Mouse (Mus musculus) kidney, postnatal 14 days (tissue): ENCODE results near the gene Ube2cbp.
A peak's percentile ranks its signal among the peaks of the same experiment; 100 is the strongest.

Experiments used
- DNase-seq: peaks from one replicate; pipeline ENCODE4 v3.0.0; 2022; ENCODE audit warnings: mixed read lengths

The Ube2cbp gene

GRCm38 (mm10) chr9:86423331-86423730, 41.4 kb downstream of the Ube2cbp start:
- DNase-seq: no peak

- DNase-seq: no peak
Measured at GRCm38 (mm10) chr9:86419366-86419765, 45.4 kb downstream of the Ube2cbp start.

GRCm38 (mm10) chr9:86417971-86418370, 46.8 kb downstream of the Ube2cbp start:
- DNase-seq: no peak

- no peak for DNase-seq
Measured at GRCm38 (mm10) chr9:86395785-86396184, 69.0 kb downstream of the Ube2cbp start.

- no peak for DNase-seq
Measured at GRCm38 (mm10) chr9:86395012-86395411, 69.7 kb downstream of the Ube2cbp start.

GRCm38 (mm10) chr9:86393586-86394272, 71.0 kb downstream of the Ube2cbp start:
- no peak for DNase-seq

GRCm38 (mm10) chr9:86391467-86391866, 73.3 kb downstream of the Ube2cbp start:
- no peak for DNase-seq

GRCm38 (mm10) chr9:86390713-86391112, 74.0 kb downstream of the Ube2cbp start:
- DNase-seq: no peak

GRCm38 (mm10) chr9:86388538-86388937, 76.2 kb downstream of the Ube2cbp start:
- no peak for DNase-seq

GRCm38 (mm10) chr9:86376923-86377322, 87.8 kb downstream of the Ube2cbp start:
- no peak for DNase-seq

GRCm38 (mm10) chr9:86372783-86373567, 91.8 kb downstream of the Ube2cbp start:
- DNase-seq: no peak

GRCm38 (mm10) chr9:86369208-86369607, 95.5 kb downstream of the Ube2cbp start:
- DNase-seq: no peak

GRCm38 (mm10) chr9:86360536-86360935, 104.2 kb downstream of the Ube2cbp start:
- peak; percentile 62 for DNase-seq

GRCm38 (mm10) chr9:86355851-86356250, 108.9 kb downstream of the Ube2cbp start:
- no peak for DNase-seq

- DNase-seq: no peak
Measured at GRCm38 (mm10) chr9:86351491-86351890, 113.3 kb downstream of the Ube2cbp start.

GRCm38 (mm10) chr9:86336792-86337191, 128.0 kb downstream of the Ube2cbp start:
- DNase-seq: peak; percentile 29

GRCm38 (mm10) chr9:86336361-86336760, 128.4 kb downstream of the Ube2cbp start:
- no peak for DNase-seq

- peak; percentile 34 for DNase-seq
Measured at GRCm38 (mm10) chr9:86335588-86335987, 129.2 kb downstream of the Ube2cbp start.

GRCm38 (mm10) chr9:86334357-86334756, 130.4 kb downstream of the Ube2cbp start:
- DNase-seq: no peak

GRCm38 (mm10) chr9:86330591-86330990, 134.2 kb downstream of the Ube2cbp start:
- DNase-seq: no peak

GRCm38 (mm10) chr9:86328270-86328669, 136.5 kb downstream of the Ube2cbp start:
- no peak for DNase-seq

GRCm38 (mm10) chr9:86327341-86327740, 137.4 kb downstream of the Ube2cbp start:
- no peak for DNase-seq

- no peak for DNase-seq
Measured at GRCm38 (mm10) chr9:86324772-86325171, 140.0 kb downstream of the Ube2cbp start.

GRCm38 (mm10) chr9:86319516-86320140, 145.1 kb downstream of the Ube2cbp start:
- no peak for DNase-seq
